Mouse (Mus musculus) liver, embryonic 15.5 days (tissue): ENCODE data around the gene Hadhb. TPM values are rescaled to one million over a fixed set of nuclear protein-coding genes. Genes with fewer than 3 reads are reported as not detected.
A peak's percentile ranks its signal among the peaks of the same experiment; 100 is the strongest.

ENCODE experiments used
- ATAC-seq: fragments of 200-750 bp; cut with Nextera tagmentation; 2 replicates; pipeline ENCODE4 v1.8.0; 2017; ENCODE audit warnings: moderate number of reproducible peaks, mild to moderate bottlenecking, moderate library complexity; ENCODE audit not compliant: insufficient read depth
- H3K27ac ChIP-seq: fragments of 300-500 bp; sonication (generic); replicated peaks from 2 replicates; pipeline ENCODE4 v1.5.1; 2015; ENCODE audit warnings: mild to moderate bottlenecking, inconsistent platforms
- H3K27me3 ChIP-seq: fragments of 300-500 bp; sonication (generic); 2 replicates; pipeline ENCODE4 v1.6.1; 2015; ENCODE audit warnings: mild to moderate bottlenecking, inconsistent platforms
- H3K36me3 ChIP-seq: fragments of 300-500 bp; sonication (generic); replicated peaks from 2 replicates; pipeline ENCODE4 v1.6.1; 2015; ENCODE audit warnings: moderate library complexity, mild to moderate bottlenecking, inconsistent platforms
- H3K4me1 ChIP-seq: fragments of 300-500 bp; sonication (generic); replicated peaks from 2 replicates; pipeline ENCODE4 v1.6.1; 2015; ENCODE audit warnings: inconsistent platforms
- H3K4me2 ChIP-seq: fragments of 300-500 bp; sonication (generic); 2 replicates; pipeline ENCODE4 v1.6.1; 2015; ENCODE audit warnings: moderate library complexity, mild to moderate bottlenecking, inconsistent platforms
- H3K4me3 ChIP-seq: fragments of 300-500 bp; sonication (generic); replicated peaks from 2 replicates; pipeline ENCODE4 v1.5.1; 2015; ENCODE audit warnings: mild to moderate bottlenecking, inconsistent platforms
- H3K9ac ChIP-seq: fragments of 300-500 bp; sonication (generic); 2 replicates; pipeline ENCODE4 v1.6.1; 2015; ENCODE audit warnings: moderate library complexity, mild to moderate bottlenecking, inconsistent platforms
- H3K9me3 ChIP-seq: fragments of 300-500 bp; sonication (generic); replicated peaks from 2 replicates; pipeline ENCODE4 v1.6.1; 2016; ENCODE audit warnings: inconsistent platforms
- WGBS: fragments of 180-500 bp; shearing (Covaris S2); methylation state at CpG from one replicate; pipeline ENCODE4 v1.1.7; 2015; ENCODE audit warnings: mixed read lengths; ENCODE audit not compliant: insufficient replicate concordance; 5-methylcytosine and 5-hydroxymethylcytosine counted together
- polyA plus RNA-seq: library from polyadenylated mRNA; unstranded; fragments of >200 nt; fragmentation: Nextera tagmentation; extraction: Ambion mirVana; gene quantifications from 2 replicates; pipeline ENCODE4 v1.2.1, GENCODE M21; 2015

Gene Hadhb
- polyA plus RNA-seq: 140 and 154 TPM in 2 replicates

DNA sequence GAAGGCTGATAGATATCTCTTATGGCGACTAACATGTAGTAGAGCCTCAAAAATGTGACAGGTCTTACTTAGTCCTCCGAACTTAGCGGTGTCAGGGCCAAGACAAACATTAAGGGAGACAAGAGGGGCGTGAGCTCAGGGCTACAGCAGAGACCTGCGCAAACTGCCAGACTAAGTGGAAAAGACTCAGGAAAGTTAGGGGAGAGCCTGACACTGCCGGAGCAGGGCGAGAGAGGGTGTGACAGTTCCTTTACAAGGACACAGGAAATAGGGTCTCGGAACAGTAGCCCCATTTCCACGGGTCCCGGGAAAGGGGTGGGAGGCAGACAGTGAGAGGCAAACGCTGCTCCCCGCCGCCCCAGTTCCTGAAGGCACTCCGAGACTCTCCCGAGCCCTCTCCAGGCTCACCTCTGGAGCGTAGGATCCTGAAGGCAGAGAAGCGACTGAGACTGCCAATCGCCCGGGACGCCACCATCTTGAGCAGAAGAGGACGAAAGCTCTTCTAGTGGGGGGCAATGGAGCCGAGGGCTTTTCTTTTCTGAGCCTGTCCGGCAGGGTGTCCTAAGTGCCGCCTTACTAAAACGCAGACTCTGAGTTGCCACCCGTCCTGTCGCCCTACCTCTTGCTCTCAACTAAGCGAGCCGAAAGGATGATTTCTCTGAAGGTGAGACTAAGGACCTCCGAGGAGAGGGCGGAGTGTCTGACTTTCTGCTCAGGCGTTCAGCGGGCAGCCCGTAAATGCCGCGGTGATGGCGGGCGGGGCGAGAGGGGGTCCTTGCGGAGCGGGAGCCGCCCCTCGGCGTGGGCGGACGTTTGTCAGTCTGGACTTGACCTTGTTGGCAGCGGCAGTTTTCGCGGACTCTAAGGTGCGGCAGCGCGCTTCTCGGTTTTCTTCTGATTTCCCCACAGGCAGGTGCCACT is at the start of gene Hadhb, which contains the start of gene Hadha:
Gene Hadhb (plus strand): TSS at position 775 of the 921 bp plus-strand sequence.
Gene Hadha (minus strand): TSS at position 689 of the 921 bp plus-strand sequence.
- Histone ChIP-seq H3K4me2 (peak within 1 kb of the TSS; percentile 76), H3K9me3 (no peaks in the 10 kb centered on the region), H3K4me3 (peak within 1 kb of the TSS; percentile 99), H3K4me1 (peaks cover 35% of the 10 kb centered on the region), H3K27ac (peak within 1 kb of the TSS; percentile 95), H3K27me3 (no peaks in the 10 kb centered on the region), H3K9ac (peak within 1 kb of the TSS; percentile 98), H3K36me3 (no peaks in the 10 kb centered on the region)
- ATAC-seq: peak; percentile 89
- under 1% methylated on average over 53 of the region's 53 CpGs for WGBS

- ATAC-seq: no peak
Observed at GRCm38 (mm10) chr5:30105668-30106300, 49.3 kb upstream of the Hadhb start, which contains the start of gene 3110082J24Rik. TSS of gene 3110082J24Rik (minus strand) at chr5:30106086.

DNA sequence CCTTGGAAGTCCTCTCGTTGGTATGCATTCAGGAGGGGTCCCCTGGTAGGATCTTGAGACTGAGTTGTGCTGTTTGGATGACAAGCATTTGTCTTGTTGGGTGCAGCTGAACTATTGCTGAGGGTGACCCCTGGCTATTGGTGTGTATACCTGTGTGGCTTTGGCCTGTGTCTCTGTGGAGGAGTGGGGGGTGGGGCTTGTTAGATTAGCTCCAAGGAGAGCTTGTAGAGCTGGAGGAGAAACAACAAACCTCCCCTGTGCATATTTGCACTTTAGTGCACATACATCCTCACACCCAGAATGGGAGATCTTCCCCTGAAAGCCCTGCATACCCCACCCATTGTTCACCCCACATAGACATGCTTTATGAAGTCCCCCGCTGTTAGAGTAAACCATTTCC is 48.3 kb upstream of the Hadhb start:
- H3K4me3 ChIP-seq: no peak overlapping the region
- H3K4me1 ChIP-seq: peaks cover 19% of the 10 kb centered on the region
- H3K9ac ChIP-seq: no peak overlapping the region
- ATAC-seq: no peak
- WGBS: 29% methylated on average over 2 of the region's 2 CpGs
- no peaks in the 10 kb centered on the region for H3K9me3 ChIP-seq
- no peak overlapping the region for H3K4me2 ChIP-seq
- H3K27me3 ChIP-seq: peaks cover 97% of the 10 kb centered on the region
- H3K36me3 ChIP-seq: no peaks in the 10 kb centered on the region
- no peak overlapping the region for H3K27ac ChIP-seq

More at GRCm38 (mm10) chr5:30105668-30106300, 49.3 kb upstream of the Hadhb start, which contains the start of gene 3110082J24Rik:
- peak within 1 kb of the TSS; percentile 35 for H3K4me3 ChIP-seq
- H3K36me3 ChIP-seq: no peaks in the 10 kb centered on the region
- no peak within 1 kb of the TSS for H3K27ac ChIP-seq
- WGBS: 4% methylated on average over 29 of the region's 29 CpGs
- H3K9ac ChIP-seq: no peak within 1 kb of the TSS
- peaks cover 9% of the 10 kb centered on the region for H3K4me1 ChIP-seq
- peak within 1 kb of the TSS; percentile 57 for H3K4me2 ChIP-seq
- H3K9me3 ChIP-seq: no peaks in the 10 kb centered on the region
- peaks cover 88% of the 10 kb centered on the region for H3K27me3 ChIP-seq

DNA sequence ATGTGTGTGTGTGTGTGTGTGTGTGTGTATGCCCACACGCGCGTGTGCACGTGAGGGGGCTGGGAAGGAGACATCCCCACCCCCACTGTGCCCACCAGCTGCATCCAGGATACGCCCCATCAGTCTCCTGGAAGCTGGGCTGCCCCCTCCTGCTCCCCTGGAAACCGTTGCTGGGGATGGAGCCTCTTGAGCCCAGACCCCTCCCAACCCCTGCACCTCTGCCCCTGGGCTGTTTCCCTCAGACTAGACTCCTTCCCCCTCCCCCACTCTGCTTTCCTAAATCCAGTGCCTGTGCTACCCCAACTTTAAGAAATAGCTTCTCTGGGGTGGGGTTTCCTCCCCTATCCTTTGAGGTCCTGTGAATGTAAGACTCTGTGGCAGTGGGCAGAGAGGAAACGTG is 47.9 kb upstream of the Hadhb start:
- Histone ChIP-seq H3K4me2 (no peak overlapping the region), H3K4me1 (peaks cover 19% of the 10 kb centered on the region), H3K4me3 (no peak overlapping the region), H3K27me3 (peaks cover 100% of the 10 kb centered on the region), H3K9ac (no peak overlapping the region), H3K36me3 (no peaks in the 10 kb centered on the region), H3K9me3 (no peaks in the 10 kb centered on the region), H3K27ac (no peak overlapping the region)
- WGBS: 18% methylated on average over 7 of the region's 7 CpGs
- ATAC-seq: no peak

- peaks cover 19% of the 10 kb centered on the region for H3K4me1 ChIP-seq
- H3K4me2 ChIP-seq: no peak overlapping the region
- H3K9ac ChIP-seq: no peak overlapping the region
- no peaks in the 10 kb centered on the region for H3K36me3 ChIP-seq
- H3K4me3 ChIP-seq: no peak overlapping the region
- no peak for ATAC-seq
- no peak overlapping the region for H3K27ac ChIP-seq
- no peaks in the 10 kb centered on the region for H3K9me3 ChIP-seq
- WGBS: 20% methylated on average over 5 of the region's 5 CpGs
- H3K27me3 ChIP-seq: peaks cover 100% of the 10 kb centered on the region
Observed at GRCm38 (mm10) chr5:30107611-30108041, 47.4 kb upstream of the Hadhb start.

- ATAC-seq: no peak
- Histone ChIP-seq H3K4me3 (no peak overlapping the region), H3K36me3 (no peaks in the 10 kb centered on the region), H3K9ac (no peak overlapping the region), H3K4me1 (peaks cover 19% of the 10 kb centered on the region), H3K4me2 (no peak overlapping the region), H3K27ac (no peak overlapping the region), H3K9me3 (no peaks in the 10 kb centered on the region), H3K27me3 (peaks cover 100% of the 10 kb centered on the region)
- 53% methylated on average over 6 of the region's 6 CpGs for WGBS
Observed at GRCm38 (mm10) chr5:30108233-30108632, 46.8 kb upstream of the Hadhb start.

GRCm38 (mm10) chr5:30109899-30110298 is 45.1 kb upstream of the Hadhb start:
- H3K27me3 ChIP-seq: peaks cover 100% of the 10 kb centered on the region
- H3K9ac ChIP-seq: no peak overlapping the region
- H3K4me1 ChIP-seq: peaks cover 30% of the 10 kb centered on the region
- no peak overlapping the region for H3K4me3 ChIP-seq
- no peaks in the 10 kb centered on the region for H3K9me3 ChIP-seq
- H3K4me2 ChIP-seq: no peak overlapping the region
- WGBS: 59% methylated on average over 2 of the region's 2 CpGs
- ATAC-seq: no peak
- no peaks in the 10 kb centered on the region for H3K36me3 ChIP-seq
- no peak overlapping the region for H3K27ac ChIP-seq

GRCm38 (mm10) chr5:30110371-30111060 is 44.5 kb upstream of the Hadhb start:
- Histone ChIP-seq H3K4me2 (peak overlapping the region; percentile 53), H3K9me3 (no peaks in the 10 kb centered on the region), H3K4me1 (peaks cover 32% of the 10 kb centered on the region), H3K9ac (no peak overlapping the region), H3K27me3 (peaks cover 100% of the 10 kb centered on the region), H3K27ac (no peak overlapping the region), H3K36me3 (no peaks in the 10 kb centered on the region), H3K4me3 (0 out of 2 replicates have a peak overlapping the region, but pooled peaks have one; percentile 14)
- 16% methylated on average over 22 of the region's 22 CpGs for WGBS
- no peak for ATAC-seq

DNA sequence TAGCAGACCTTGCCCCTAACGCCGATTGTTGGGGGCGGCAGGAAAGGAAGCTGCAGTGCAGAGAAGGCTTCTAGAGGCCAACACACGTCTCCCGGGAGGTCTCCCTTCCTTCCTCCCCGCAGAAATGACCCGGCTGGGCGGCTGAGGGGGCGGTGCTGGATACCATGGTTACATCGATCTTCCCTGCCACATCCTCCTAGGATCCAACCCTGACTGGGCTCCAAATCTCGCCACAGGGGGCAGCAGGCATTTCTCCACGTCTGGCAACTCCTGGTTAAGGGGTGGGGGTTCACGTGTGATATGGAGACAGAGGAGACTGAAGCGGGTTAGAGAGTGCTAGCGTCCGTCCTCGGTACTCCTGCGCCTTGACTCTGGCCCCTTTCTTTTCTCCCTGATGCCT is 43.9 kb upstream of the Hadhb start:
- H3K27ac ChIP-seq: no peak overlapping the region
- no peaks in the 10 kb centered on the region for H3K9me3 ChIP-seq
- H3K36me3 ChIP-seq: no peaks in the 10 kb centered on the region
- H3K9ac ChIP-seq: no peak overlapping the region
- WGBS: 1% methylated on average over 18 of the region's 18 CpGs
- peaks cover 29% of the 10 kb centered on the region for H3K4me1 ChIP-seq
- H3K27me3 ChIP-seq: peaks cover 100% of the 10 kb centered on the region
- peak; percentile 22; the same call in 1 of the 2 replicates for ATAC-seq
- 0 out of 2 replicates have a peak overlapping the region, but pooled peaks have one; percentile 14 for H3K4me3 ChIP-seq
- peak overlapping the region; percentile 53 for H3K4me2 ChIP-seq

- WGBS: 47% methylated on average over 3 of the region's 3 CpGs
- Histone ChIP-seq H3K9me3 (no peaks in the 10 kb centered on the region), H3K4me2 (peak overlapping the region; percentile 53), H3K4me3 (no peak overlapping the region), H3K4me1 (peaks cover 29% of the 10 kb centered on the region), H3K36me3 (no peaks in the 10 kb centered on the region), H3K27me3 (peaks cover 100% of the 10 kb centered on the region), H3K9ac (no peak overlapping the region), H3K27ac (no peak overlapping the region)
- no peak for ATAC-seq
Observed at GRCm38 (mm10) chr5:30111771-30112170, 43.3 kb upstream of the Hadhb start.
